In the genomic region with DNA sequence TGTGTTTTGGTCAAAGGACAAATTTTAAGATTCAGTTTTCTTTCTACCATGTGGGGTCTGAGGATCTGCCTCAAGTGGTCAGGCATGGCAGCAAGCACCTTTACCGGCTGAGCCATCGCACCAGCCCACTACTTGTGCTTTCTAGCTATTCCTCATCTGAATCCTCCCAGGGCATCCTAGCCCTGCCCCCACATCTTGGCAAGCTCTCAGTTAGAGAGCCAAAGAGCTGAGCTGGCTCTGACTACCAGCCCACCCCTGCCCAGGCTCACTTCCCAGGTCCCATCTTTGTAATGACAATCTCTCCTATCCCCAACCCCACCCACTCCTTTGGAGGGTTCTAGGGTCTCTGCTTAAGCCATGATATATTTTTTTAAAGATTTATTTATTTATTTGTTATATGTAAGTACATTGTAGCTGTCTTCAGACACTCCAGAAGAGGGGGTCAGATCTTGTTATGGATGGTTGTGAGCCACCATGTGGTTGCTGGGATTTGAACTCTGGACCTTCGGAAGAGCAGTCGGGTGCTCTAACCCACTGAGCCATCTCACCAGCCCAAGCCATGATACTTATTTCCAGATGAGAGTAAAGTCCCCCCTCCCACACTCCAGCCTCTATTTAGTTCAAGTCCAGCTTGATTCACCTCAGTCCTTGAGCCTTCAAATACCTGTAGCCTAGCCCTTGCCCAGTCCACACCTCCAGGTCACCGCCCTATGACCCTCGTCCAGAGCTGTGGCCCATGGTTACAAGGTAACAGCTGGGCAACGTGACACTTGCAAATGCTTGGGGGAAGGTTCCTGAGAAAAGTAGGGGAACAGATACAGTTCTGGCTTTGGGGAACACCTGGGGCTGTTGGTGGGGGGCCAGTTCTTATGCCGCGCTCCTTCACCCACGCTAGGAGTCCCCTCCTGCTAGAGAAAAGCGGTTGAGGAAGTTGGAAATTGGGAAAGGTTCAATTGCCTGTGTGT, we compare ENCODE assay signal across 8 mouse cellular contexts. TPM values are rescaled to one million over a fixed set of nuclear protein-coding genes. Genes with fewer than 3 reads are reported as not detected.
DNase-seq lines count a peak whose midpoint lies in the region; ATAC-seq and TF ChIP-seq lines count a peak whose summit lies in the region.

No protein-coding gene starts in this region.

- no peak for ATAC-seq in forebrain, embryonic 15.5 days (replicated peaks)
- no peak for ATAC-seq in forebrain, embryonic 12.5 days (ENCODE audit: low FRiP score)

- 31% methylated on average over 11 of the region's 11 CpGs for WGBS in forebrain, embryonic 15.5 days
- WGBS in forebrain, embryonic 12.5 days: 35% methylated on average over 11 of the region's 11 CpGs
- WGBS in liver, adult 2 months: 57% methylated on average over 11 of the region's 11 CpGs

- H3K9me3 ChIP-seq in forebrain, embryonic 15.5 days: no peaks in the 10 kb centered on the region
- H3K9me3 ChIP-seq in forebrain, embryonic 12.5 days: no peaks in the 10 kb centered on the region

- H3K4me3 ChIP-seq in forebrain, embryonic 15.5 days: 0 out of 2 replicates have a peak overlapping the region, but pooled peaks have one; percentile 51
- no peak overlapping the region for H3K4me3 ChIP-seq in forebrain, embryonic 12.5 days (replicated peaks)
- no peak overlapping the region for H3K4me3 ChIP-seq in liver, adult 2 months (ENCODE audit: insufficient read depth, low read depth, low read length)

- H3K4me2 ChIP-seq in forebrain, embryonic 15.5 days (replicated peaks): no peak overlapping the region
- H3K4me2 ChIP-seq in forebrain, embryonic 12.5 days: no peak overlapping the region

- H3K79me2 ChIP-seq in liver, adult 2 months (ENCODE audit: control insufficient read depth, insufficient read depth, low read length): no peaks in the 10 kb centered on the region

- peaks cover 36% of the 10 kb centered on the region for H3K4me1 ChIP-seq in forebrain, embryonic 15.5 days
- H3K4me1 ChIP-seq in forebrain, embryonic 12.5 days: peaks cover 35% of the 10 kb centered on the region
- H3K4me1 ChIP-seq in liver, adult 2 months (ENCODE audit: control insufficient read depth, insufficient read depth, low read length): peaks cover 5% of the 10 kb centered on the region; the same call in 1 of the 2 replicates

- intact Hi-C loops in gastrocnemius, postnatal 36 days (cut with DNase I): no loop called here

- TF ChIP-seq CTCF in liver, adult 2 months (IDR thresholded peaks at IDR 0.05; ENCODE audit: low read depth, low read length): no peak

- peaks cover 55% of the 10 kb centered on the region for H3K27me3 ChIP-seq in forebrain, embryonic 15.5 days
- H3K27me3 ChIP-seq in forebrain, embryonic 12.5 days: peaks cover 82% of the 10 kb centered on the region
- H3K27me3 ChIP-seq in liver, adult 2 months (ENCODE audit: control insufficient read depth, insufficient read depth, low read length): 0 out of 2 replicates have a peak, but pooled peaks cover 6% of the 10 kb centered on the region

- no peak overlapping the region for H3K27ac ChIP-seq in forebrain, embryonic 15.5 days (replicated peaks)
- no peak overlapping the region for H3K27ac ChIP-seq in forebrain, embryonic 12.5 days
- no peak overlapping the region for H3K27ac ChIP-seq in liver, adult 2 months (replicated peaks; ENCODE audit: insufficient read depth, low read depth, low read length)

- no peaks in the 10 kb centered on the region for H3K36me3 ChIP-seq in forebrain, embryonic 15.5 days
- no peaks in the 10 kb centered on the region for H3K36me3 ChIP-seq in forebrain, embryonic 12.5 days (replicated peaks)
- no peaks in the 10 kb centered on the region for H3K36me3 ChIP-seq in liver, adult 2 months (ENCODE audit: control insufficient read depth, insufficient read depth, low read length)

- peak; percentile 56 for DNase-seq in liver, adult 2 months (ENCODE audit: extremely low read depth, low read depth, low spot score)
- no peak for DNase-seq in liver
- peak; percentile 43 for DNase-seq in induced T-regulatory cell, adult 2 months (ENCODE audit: low read depth)
- DNase-seq in right cerebral cortex, adult 2 months (ENCODE audit: low spot score in 2 of 2): peak; percentile 41 to 60
- DNase-seq in gastrocnemius, postnatal 36 days: no peak
- DNase-seq in urinary bladder, postnatal 25 days (ENCODE audit: low spot score): no peak

- no peak for TF ChIP-seq POLR2A in liver, adult 2 months (IDR thresholded peaks at IDR 0.05; ENCODE audit: extremely low read depth, insufficient read depth, low read length)

- no peak overlapping the region for H3K9ac ChIP-seq in forebrain, embryonic 15.5 days (replicated peaks)
- H3K9ac ChIP-seq in forebrain, embryonic 12.5 days: no peak overlapping the region
- H3K9ac ChIP-seq in liver, adult 2 months (ENCODE audit: low read depth, low read length): no peak overlapping the region

RNA-seq across cellular contexts. Expression of gene Pde4a, which starts 2.1 kb away (rescaled TPM):
- 23.7 and 25.9 TPM in 2 replicates for polyA plus RNA-seq in forebrain, embryonic 15.5 days (2015; fragmentation: Nextera tagmentation; extraction: Ambion mirVana)
- polyA plus RNA-seq in forebrain, embryonic 12.5 days (2016; fragmentation: Nextera tagmentation; extraction: Ambion mirVana): 12.8 and 14.5 TPM in 2 replicates
- total RNA-seq in liver, adult 2 months (2014; rRNA removed): 1.0 and 1.5 TPM in 2 replicates
- polyA plus RNA-seq in liver, adult 2 months (2012; rRNA removed): 1.9 and 3.5 TPM in 2 replicates
- 10 to 100 TPM; 42.2 to 53.9 TPM for total RNA-seq in gastrocnemius, postnatal 36 days (2021)

RNA-seq across cellular contexts. Expression of gene Cdc37, which starts 13.6 kb away (rescaled TPM):
- 217 and 221 TPM in 2 replicates for polyA plus RNA-seq in forebrain, embryonic 15.5 days (2015; fragmentation: Nextera tagmentation; extraction: Ambion mirVana)
- 260 and 272 TPM in 2 replicates for polyA plus RNA-seq in forebrain, embryonic 12.5 days (2016; fragmentation: Nextera tagmentation; extraction: Ambion mirVana)
- total RNA-seq in liver, adult 2 months (2014; rRNA removed): 27.4 and 36.0 TPM in 2 replicates
- polyA plus RNA-seq in liver, adult 2 months (2012; rRNA removed): 41.2 and 41.8 TPM in 2 replicates
- total RNA-seq in gastrocnemius, postnatal 36 days (2021): 100 to 1,000 TPM; 123 to 126 TPM

RNA-seq across cellular contexts. Expression of gene Tyk2, which starts 32.3 kb away (rescaled TPM):
- polyA plus RNA-seq in forebrain, embryonic 15.5 days (2015; fragmentation: Nextera tagmentation; extraction: Ambion mirVana): 10.3 and 11.1 TPM in 2 replicates
- 12.8 TPM in 2 replicates for polyA plus RNA-seq in forebrain, embryonic 12.5 days (2016; fragmentation: Nextera tagmentation; extraction: Ambion mirVana)
- total RNA-seq in liver, adult 2 months (2014; rRNA removed): 9.3 and 16.4 TPM in 2 replicates
- polyA plus RNA-seq in liver, adult 2 months (2012; rRNA removed): 18.2 and 21.0 TPM in 2 replicates
- 1 to 10 TPM; 4.2 to 4.4 TPM for total RNA-seq in gastrocnemius, postnatal 36 days (2021)

Comparison
In these comparisons a context has a peak if more than half of its experiments do, and no peak if none do; other contexts are left out.
1. DNase-seq: peak in liver, adult 2 months (single experiment), induced T-regulatory cell, adult 2 months (single experiment) and right cerebral cortex, adult 2 months (2 of 2); none in liver (single experiment), gastrocnemius, postnatal 36 days (0 of 2) and urinary bladder, postnatal 25 days (single experiment).